7 mouse cellular contexts compared by ENCODE assay signal in the genomic region with DNA sequence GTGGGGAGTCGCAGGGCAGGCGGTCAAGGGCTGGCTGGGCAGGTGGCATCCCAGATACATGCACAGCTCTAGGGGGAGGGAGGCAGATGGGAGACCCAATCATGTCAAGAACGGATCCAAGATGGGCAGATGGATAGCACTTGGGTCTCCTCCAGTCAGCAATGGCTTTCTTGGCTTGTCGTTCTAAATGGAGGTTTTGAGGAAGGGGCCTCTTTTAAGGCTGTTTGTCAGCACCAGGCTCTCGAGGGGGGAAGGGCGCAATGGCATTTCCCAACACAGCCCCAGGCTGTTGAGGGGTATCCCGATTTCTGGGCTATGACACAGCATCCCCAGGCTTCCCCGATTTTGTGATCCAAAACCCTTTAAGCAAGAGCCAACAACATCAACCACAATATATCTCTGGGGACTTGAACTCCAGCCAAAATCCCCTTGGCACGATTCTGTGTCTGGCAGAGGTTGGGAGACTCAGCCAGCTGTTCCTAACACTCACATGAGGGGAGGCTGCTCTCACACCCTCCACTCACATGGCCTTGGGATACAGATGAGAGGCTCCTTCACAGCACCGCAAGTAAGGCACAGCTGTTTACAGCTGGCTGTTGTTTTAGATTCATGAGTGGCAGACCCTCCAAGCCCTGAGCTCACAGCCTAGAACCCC. TPM values are rescaled to one million over a fixed set of nuclear protein-coding genes. Genes with fewer than 3 reads are reported as not detected.
DNase-seq lines count a peak whose midpoint lies in the region; ATAC-seq lines count a peak whose summit lies in the region.

No protein-coding gene starts in this region.

- H3K4me2 ChIP-seq in neural tube, embryonic 13.5 days: no peak overlapping the region

- H3K9me3 ChIP-seq in neural tube, embryonic 13.5 days: no peaks in the 10 kb centered on the region

- peaks cover 60% of the 10 kb centered on the region for H3K4me1 ChIP-seq in neural tube, embryonic 13.5 days (replicated peaks)

- H3K36me3 ChIP-seq in neural tube, embryonic 13.5 days: peaks cover 51% of the 10 kb centered on the region

- H3K9ac ChIP-seq in neural tube, embryonic 13.5 days: no peak overlapping the region

- 53% methylated on average over 10 of the region's 10 CpGs for WGBS in neural tube, embryonic 13.5 days

- ATAC-seq in neural tube, embryonic 13.5 days (ENCODE audit: low read depth): 0 out of 2 replicates have a peak, but pooled peaks have one; percentile 37
- ATAC-seq in frontal cortex, adult (ENCODE audit: low TSS enrichment): no peak

- H3K27ac ChIP-seq in neural tube, embryonic 13.5 days (replicated peaks): peak overlapping the region; percentile 75

- no peak overlapping the region for H3K4me3 ChIP-seq in neural tube, embryonic 13.5 days

- no peak for DNase-seq in neural tube, embryonic 10.5 days (ENCODE audit: extremely low spot score, low spot score)
- peak; percentile 91 for DNase-seq in cerebellum, adult 9-11 months
- peak; percentile 78 for DNase-seq in heart, adult 8-10 months (ENCODE audit: low spot score)
- DNase-seq in lung, postnatal 14 days: peak; percentile 73
- no peak for DNase-seq in yolk sac, embryonic 10.5 days (ENCODE audit: low spot score)

- H3K27me3 ChIP-seq in neural tube, embryonic 13.5 days: no peaks in the 10 kb centered on the region

RNA-seq across cellular contexts. Expression of gene Tbc1d16, which starts 18.8 kb away (rescaled TPM):
- polyA plus RNA-seq in neural tube, embryonic 13.5 days (2015; fragmentation: Nextera tagmentation; extraction: Ambion mirVana): 49.0 and 50.8 TPM in 2 replicates
- 10 to 100 TPM; 60.3 to 72.2 (median 64.4) TPM for total RNA-seq in heart, adult 8-10 months (2022)

RNA-seq across cellular contexts. Expression of gene Ccdc40, which starts 18.9 kb away (rescaled TPM):
- polyA plus RNA-seq in neural tube, embryonic 13.5 days (2015; fragmentation: Nextera tagmentation; extraction: Ambion mirVana): 15.7 and 15.8 TPM in 2 replicates
- under 1 TPM in 1 of 4 experiments, not detected in 3; 0.20 TPM for total RNA-seq in heart, adult 8-10 months (2022)

RNA-seq across cellular contexts. Expression of gene Gaa, which starts 58.2 kb away (rescaled TPM):
- 58.0 and 62.5 TPM in 2 replicates for polyA plus RNA-seq in neural tube, embryonic 13.5 days (2015; fragmentation: Nextera tagmentation; extraction: Ambion mirVana)
- total RNA-seq in heart, adult 8-10 months (2022): 100 to 1,000 TPM; 108 to 126 (median 114) TPM

Comparison
In these comparisons a context has a peak if more than half of its experiments do, and no peak if none do; other contexts are left out.
1. DNase-seq: peak in cerebellum, adult 9-11 months (single experiment), heart, adult 8-10 months (single experiment) and lung, postnatal 14 days (single experiment); none in neural tube, embryonic 10.5 days (single experiment) and yolk sac, embryonic 10.5 days (single experiment).